Mouse (Mus musculus) T-cell, adult 2 months (primary cell): ENCODE measurements around the gene Cerkl.

ENCODE experiments used
- DNase-seq: peaks from one replicate; pipeline ENCODE4 v3.0.0; 2022; ENCODE audit warnings: low spot score

Cerkl gene

GRCm38 (mm10) chr2:79456575-79457349, at the start of gene Cerkl, which contains the start of gene Neurod1:
Cerkl (minus strand) TSS chr2:79456785.
Neurod1 (minus strand) TSS chr2:79456751.
- DNase-seq: no peak

- no peak for DNase-seq
Observed at GRCm38 (mm10) chr2:79498990-79499755, 42.6 kb upstream of the Cerkl start.

GRCm38 (mm10) chr2:79485127-79485526, 28.5 kb upstream of the Cerkl start:
- no peak for DNase-seq

- no peak for DNase-seq
Observed at GRCm38 (mm10) chr2:79482511-79482910, 25.9 kb upstream of the Cerkl start.

- no peak for DNase-seq
Observed at GRCm38 (mm10) chr2:79462411-79462810, 5.8 kb upstream of the Cerkl start.

GRCm38 (mm10) chr2:79461861-79462260, 5.3 kb upstream of the Cerkl start:
- DNase-seq: no peak

- no peak for DNase-seq
Observed at GRCm38 (mm10) chr2:79460586-79460985, 4.0 kb upstream of the Cerkl start.

GRCm38 (mm10) chr2:79460107-79460506, 3.5 kb upstream of the Cerkl start:
- DNase-seq: no peak

GRCm38 (mm10) chr2:79459061-79460045, 2.8 kb upstream of the Cerkl start:
- DNase-seq: no peak

- DNase-seq: no peak
Observed at GRCm38 (mm10) chr2:79457932-79458331, 1.3 kb upstream of the Cerkl start.

GRCm38 (mm10) chr2:79457434-79457833, 849 bp upstream of the Cerkl start:
- no peak for DNase-seq

GRCm38 (mm10) chr2:79455646-79456045, 939 bp downstream of the Cerkl start:
- DNase-seq: no peak

- DNase-seq: no peak
Observed at GRCm38 (mm10) chr2:79454786-79455446, 1.7 kb downstream of the Cerkl start.

GRCm38 (mm10) chr2:79453901-79454781, 2.4 kb downstream of the Cerkl start:
- no peak for DNase-seq

- DNase-seq: no peak
Observed at GRCm38 (mm10) chr2:79451438-79451837, 5.1 kb downstream of the Cerkl start.

- no peak for DNase-seq
Observed at GRCm38 (mm10) chr2:79450684-79451394, 5.7 kb downstream of the Cerkl start.

- DNase-seq: no peak
Observed at GRCm38 (mm10) chr2:79449371-79449770, 7.2 kb downstream of the Cerkl start.

- no peak for DNase-seq
Observed at GRCm38 (mm10) chr2:79447198-79447597, 9.4 kb downstream of the Cerkl start.

- DNase-seq: no peak
Observed at GRCm38 (mm10) chr2:79443861-79444620, 12.5 kb downstream of the Cerkl start.
